Mouse (Mus musculus): ENCODE results near the gene Tctn1. TPM values are rescaled to one million over a fixed set of nuclear protein-coding genes. Genes with fewer than 3 reads are reported as not detected.

Tctn1 gene
- polyA plus RNA-seq (2012; rRNA removed), result 19.7 and 20.7 TPM in 2 replicates

GRCm38 (mm10) chr5:122263933-122264905 is at the start of gene Tctn1:
Gene Tctn1 (minus strand): TSS chr5:122264460.

GRCm38 (mm10) chr5:122284183-122285028 is 20.1 kb upstream of the Tctn1 start, which contains the start of gene Pptc7:
Gene Pptc7 (plus strand): TSS chr5:122284365.

GRCm38 (mm10) chr5:122206475-122206874 is 57.8 kb downstream of the Tctn1 start, which contains the start of gene Hvcn1:
Gene Hvcn1 (plus strand): TSS chr5:122206804.

Other genes starting within 250 kb of the Tctn1 start
- gene Cux2, start 214.4 kb downstream of the Tctn1 start, polyA plus RNA-seq (2012; rRNA removed), result 1.4 and 1.7 TPM in 2 replicates
- gene Myl2, start 163.5 kb downstream of the Tctn1 start, polyA plus RNA-seq (2012; rRNA removed), result not detected in 2 replicates
- 0.17 TPM in 1 of 2 replicates, not detected in the other for gene Ccdc63, start 123.6 kb downstream of the Tctn1 start, polyA plus RNA-seq (2012; rRNA removed)
- gene Ppp1cc, start 106.2 kb downstream of the Tctn1 start, polyA plus RNA-seq (2012; rRNA removed), result 82.6 and 82.8 TPM in 2 replicates
- 8.4 and 8.9 TPM in 2 replicates for gene Hvcn1, start 57.7 kb downstream of the Tctn1 start, polyA plus RNA-seq (2012; rRNA removed)
- gene Pptc7, start 19.9 kb upstream of the Tctn1 start, polyA plus RNA-seq (2012; rRNA removed), result 32.6 and 38.3 TPM in 2 replicates
- gene Rad9b, start 89.8 kb upstream of the Tctn1 start, polyA plus RNA-seq (2012; rRNA removed), result 2.3 and 2.9 TPM in 2 replicates
- 26.0 and 30.4 TPM in 2 replicates for gene Vps29, start 89.9 kb upstream of the Tctn1 start, polyA plus RNA-seq (2012; rRNA removed)
- gene Gpn3, start 107.4 kb upstream of the Tctn1 start, polyA plus RNA-seq (2012; rRNA removed), result 56.5 and 75.0 TPM in 2 replicates
- gene Fam216a, start 107.9 kb upstream of the Tctn1 start, polyA plus RNA-seq (2012; rRNA removed), result 7.8 and 8.4 TPM in 2 replicates
- 155 and 156 TPM in 2 replicates for gene Arpc3, start 127.4 kb upstream of the Tctn1 start, polyA plus RNA-seq (2012; rRNA removed)
- 20.3 and 22.3 TPM in 2 replicates for gene Anapc7, start 157.2 kb upstream of the Tctn1 start, polyA plus RNA-seq (2012; rRNA removed)
- 85.2 and 89.9 TPM in 2 replicates for gene Atp2a2, start 237.8 kb upstream of the Tctn1 start, polyA plus RNA-seq (2012; rRNA removed)